Mouse (Mus musculus): ENCODE data around the gene Cacna1a.

GRCm38 (mm10) chr8:84588498-84588897 lies 200.3 kb downstream of the Cacna1a start:
- TF ChIP-seq CTCF (IDR thresholded peaks at IDR 0.05; ENCODE audit: borderline replicate concordance, control insufficient read depth, extremely low read depth, insufficient read depth, low read length, poor library complexity) (no peak), POLR2A (IDR thresholded peaks at IDR 0.05; ENCODE audit: control insufficient read depth, extremely low read depth, insufficient read depth, low read length, poor library complexity) (no peak)
